Mouse (Mus musculus): ENCODE measurements at regions not wholly inside any gene's neighbourhood (a gene's known extent, or its start where the extent isn't known, plus 50 kb on each side); places are given as distances from the start of the nearest gene placed in this dataset.

GRCm38 (mm10) chr4:9010381-9011128, 771.7 kb upstream of the Car8 start:
- 30% methylated on average over 17 of the region's 17 CpGs for WGBS
- no peak overlapping the region for H3K9ac ChIP-seq (replicated peaks)
- ATAC-seq, result peak; percentile 72

DNA sequence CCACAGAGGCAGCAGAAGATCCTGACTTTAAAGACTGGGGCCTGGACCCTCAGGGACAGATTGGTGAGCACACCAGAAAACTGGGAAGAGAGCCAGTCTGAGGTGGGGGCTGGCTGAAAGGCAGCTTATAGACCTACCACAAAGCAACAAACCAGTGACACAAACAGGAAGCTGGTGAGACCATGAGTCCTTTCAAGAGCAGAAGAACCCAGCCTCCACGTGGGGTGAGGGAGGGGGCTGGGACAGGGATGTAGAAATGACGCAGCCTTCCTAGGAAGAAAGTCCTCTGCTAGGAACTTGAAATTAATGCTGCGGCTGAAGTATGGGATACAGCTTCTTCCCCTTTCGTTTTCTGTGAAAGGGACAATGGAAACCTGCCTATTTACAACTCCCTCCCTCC, 770.8 kb upstream of the Car8 start:
- H3K4me2 ChIP-seq (replicated peaks), result no peak overlapping the region
- 61% methylated on average over 4 of the region's 4 CpGs for WGBS
- peaks cover 38% of the 10 kb centered on the region for H3K4me1 ChIP-seq (replicated peaks)
- no peak for ATAC-seq
- no peaks in the 10 kb centered on the region for H3K9me3 ChIP-seq
- no peaks in the 10 kb centered on the region for H3K36me3 ChIP-seq
- H3K9ac ChIP-seq (replicated peaks), result no peak overlapping the region
- H3K27ac ChIP-seq, result peak overlapping the region; percentile 62
- no peak overlapping the region for H3K4me3 ChIP-seq (replicated peaks)
- H3K27me3 ChIP-seq, result no peaks in the 10 kb centered on the region

More at GRCm38 (mm10) chr4:9010381-9011128, 771.7 kb upstream of the Car8 start:
- H3K9me3 ChIP-seq, result no peaks in the 10 kb centered on the region
- H3K27ac ChIP-seq, result peak overlapping the region; percentile 62
- no peaks in the 10 kb centered on the region for H3K27me3 ChIP-seq
- H3K4me1 ChIP-seq (replicated peaks), result peaks cover 45% of the 10 kb centered on the region
- H3K4me2 ChIP-seq (replicated peaks), result peak overlapping the region; percentile 2; the same call in 1 of the 2 replicates
- no peak overlapping the region for H3K4me3 ChIP-seq (replicated peaks)
- H3K36me3 ChIP-seq, result no peaks in the 10 kb centered on the region

- WGBS, result 15% methylated on average over 8 of the region's 8 CpGs
- Histone ChIP-seq H3K36me3 (no peaks in the 10 kb centered on the region), H3K9ac (replicated peaks) (no peak overlapping the region), H3K27ac (no peak overlapping the region), H3K4me1 (replicated peaks) (peaks cover 20% of the 10 kb centered on the region), H3K9me3 (no peaks in the 10 kb centered on the region), H3K27me3 (no peaks in the 10 kb centered on the region), H3K4me3 (replicated peaks) (no peak overlapping the region), H3K4me2 (replicated peaks) (no peak overlapping the region)
- no peak for ATAC-seq
These were observed 767.2 kb upstream of the Car8 start for GRCm38 (mm10) chr4:9005938-9006626.

DNA sequence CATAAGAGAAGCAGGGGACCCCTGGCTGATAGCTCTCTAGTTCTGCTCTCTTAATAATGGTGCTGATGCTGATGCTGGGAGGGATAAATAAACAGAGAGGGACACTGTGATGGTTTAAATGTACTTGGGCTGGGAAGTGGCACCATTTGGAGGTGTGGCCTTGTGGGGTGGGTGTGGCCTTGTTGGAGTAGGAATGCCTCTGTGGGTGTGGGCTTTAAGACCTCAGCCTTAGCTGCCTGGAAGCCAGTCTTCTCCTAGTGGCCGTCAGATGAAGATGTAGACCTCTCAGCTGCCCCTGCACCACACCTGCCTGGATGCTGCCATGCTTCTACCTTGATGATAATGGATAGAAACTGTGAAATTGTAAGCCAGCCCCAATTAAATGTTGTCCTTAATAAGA, 765.0 kb upstream of the Car8 start:
- ATAC-seq, result no peak
- H3K4me2 ChIP-seq (replicated peaks), result no peak overlapping the region
- H3K36me3 ChIP-seq, result no peaks in the 10 kb centered on the region
- H3K27ac ChIP-seq, result no peak overlapping the region
- H3K9me3 ChIP-seq, result no peaks in the 10 kb centered on the region
- 94% methylated on average over 1 of the region's 1 CpGs for WGBS
- no peaks in the 10 kb centered on the region for H3K27me3 ChIP-seq
- no peak overlapping the region for H3K9ac ChIP-seq (replicated peaks)
- peaks cover 3% of the 10 kb centered on the region for H3K4me1 ChIP-seq (replicated peaks)
- no peak overlapping the region for H3K4me3 ChIP-seq (replicated peaks)

DNA sequence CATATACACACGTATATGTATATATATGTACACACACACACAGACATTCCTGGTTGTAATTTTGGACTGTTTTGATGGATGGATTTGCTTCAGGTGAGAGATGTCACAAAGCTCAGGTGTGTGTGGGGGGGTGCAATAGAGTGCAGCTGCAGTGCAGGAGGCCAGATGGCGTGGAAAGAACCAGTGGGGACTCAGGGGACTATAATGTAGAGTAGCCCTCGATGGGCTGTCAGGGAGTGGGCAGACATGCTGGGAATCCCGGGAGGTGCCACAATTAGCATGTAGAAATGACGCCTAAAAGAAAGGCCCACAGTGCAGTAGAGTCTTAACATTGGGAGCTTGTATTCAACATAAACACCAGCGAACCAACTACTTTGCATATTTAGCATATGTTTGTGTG, 763.5 kb upstream of the Car8 start:
- no peak overlapping the region for H3K4me2 ChIP-seq (replicated peaks)
- H3K4me1 ChIP-seq (replicated peaks), result peaks cover 3% of the 10 kb centered on the region
- no peaks in the 10 kb centered on the region for H3K27me3 ChIP-seq
- 0 out of 2 replicates have a peak, but pooled peaks have one; percentile 58 for ATAC-seq
- H3K9ac ChIP-seq (replicated peaks), result no peak overlapping the region
- no peaks in the 10 kb centered on the region for H3K36me3 ChIP-seq
- no peaks in the 10 kb centered on the region for H3K9me3 ChIP-seq
- H3K27ac ChIP-seq, result no peak overlapping the region
- no peak overlapping the region for H3K4me3 ChIP-seq (replicated peaks)
- WGBS, result 67% methylated on average over 6 of the region's 6 CpGs

GRCm38 (mm10) chr4:8998606-8999005, 759.8 kb upstream of the Car8 start:
- 91% methylated on average over 4 of the region's 4 CpGs for WGBS
- no peaks in the 10 kb centered on the region for H3K36me3 ChIP-seq

GRCm38 (mm10) chr4:8992171-8992570, 753.3 kb upstream of the Car8 start:
- Histone ChIP-seq H3K9ac (replicated peaks) (no peak overlapping the region), H3K27ac (no peak overlapping the region), H3K4me2 (replicated peaks) (no peak overlapping the region), H3K36me3 (no peaks in the 10 kb centered on the region), H3K9me3 (no peaks in the 10 kb centered on the region), H3K4me1 (replicated peaks) (peaks cover 28% of the 10 kb centered on the region), H3K27me3 (no peaks in the 10 kb centered on the region), H3K4me3 (replicated peaks) (no peak overlapping the region)
- 81% methylated on average over 1 of the region's 1 CpGs for WGBS
- no peak for ATAC-seq

More at GRCm38 (mm10) chr4:8998606-8999005, 759.8 kb upstream of the Car8 start:
- Histone ChIP-seq H3K4me1 (replicated peaks) (peaks cover 3% of the 10 kb centered on the region; the same call in 1 of the 2 replicates), H3K9ac (replicated peaks) (no peak overlapping the region), H3K27ac (no peak overlapping the region), H3K4me2 (replicated peaks) (no peak overlapping the region), H3K9me3 (no peaks in the 10 kb centered on the region), H3K4me3 (replicated peaks) (no peak overlapping the region), H3K27me3 (no peaks in the 10 kb centered on the region)
- no peak for ATAC-seq

- no peak for ATAC-seq
- 89% methylated on average over 5 of the region's 5 CpGs for WGBS
- H3K27me3 ChIP-seq, result no peaks in the 10 kb centered on the region
- H3K36me3 ChIP-seq, result no peaks in the 10 kb centered on the region
- H3K4me3 ChIP-seq (replicated peaks), result no peak overlapping the region
- peaks cover 35% of the 10 kb centered on the region for H3K4me1 ChIP-seq (replicated peaks)
- H3K9me3 ChIP-seq, result no peaks in the 10 kb centered on the region
- no peak overlapping the region for H3K4me2 ChIP-seq (replicated peaks)
- no peak overlapping the region for H3K9ac ChIP-seq (replicated peaks)
- H3K27ac ChIP-seq, result no peak overlapping the region
These were observed 751.7 kb upstream of the Car8 start for GRCm38 (mm10) chr4:8990551-8990950.

GRCm38 (mm10) chr4:8989614-8990013, 750.8 kb upstream of the Car8 start:
- Histone ChIP-seq H3K4me1 (replicated peaks) (peaks cover 35% of the 10 kb centered on the region), H3K27ac (no peak overlapping the region), H3K4me2 (replicated peaks) (no peak overlapping the region), H3K9me3 (no peaks in the 10 kb centered on the region), H3K36me3 (no peaks in the 10 kb centered on the region), H3K9ac (replicated peaks) (no peak overlapping the region), H3K4me3 (replicated peaks) (no peak overlapping the region), H3K27me3 (no peaks in the 10 kb centered on the region)
- no peak for ATAC-seq
- WGBS, result 54% methylated on average over 6 of the region's 6 CpGs

DNA sequence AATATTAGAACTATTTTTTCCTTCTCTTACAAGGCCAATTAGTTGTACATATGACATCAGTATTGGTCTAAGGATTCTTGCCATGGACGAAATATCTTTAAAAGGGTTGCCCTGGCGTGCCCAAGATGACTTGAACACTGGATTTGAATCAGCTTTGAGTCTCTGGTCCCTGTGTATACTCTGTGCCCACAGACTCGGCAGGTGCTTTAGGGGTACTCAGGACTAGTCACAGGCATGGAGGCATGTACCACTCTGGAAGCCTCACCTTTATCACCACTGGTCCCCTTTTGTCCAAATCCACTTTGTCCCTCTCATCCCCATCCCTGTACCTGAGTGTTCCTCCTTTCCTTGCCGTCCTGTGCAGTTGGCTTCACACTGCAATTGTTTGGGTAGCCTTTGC, 750.3 kb upstream of the Car8 start:
- Histone ChIP-seq H3K4me3 (replicated peaks) (no peak overlapping the region), H3K27me3 (no peaks in the 10 kb centered on the region), H3K36me3 (no peaks in the 10 kb centered on the region), H3K9me3 (no peaks in the 10 kb centered on the region), H3K27ac (no peak overlapping the region), H3K4me2 (replicated peaks) (no peak overlapping the region), H3K4me1 (replicated peaks) (peaks cover 35% of the 10 kb centered on the region), H3K9ac (replicated peaks) (no peak overlapping the region)
- ATAC-seq, result no peak
- 81% methylated on average over 4 of the region's 4 CpGs for WGBS

- Histone ChIP-seq H3K27me3 (no peaks in the 10 kb centered on the region), H3K4me3 (replicated peaks) (no peak overlapping the region), H3K9ac (replicated peaks) (no peak overlapping the region), H3K4me2 (replicated peaks) (no peak overlapping the region), H3K4me1 (replicated peaks) (peaks cover 35% of the 10 kb centered on the region), H3K27ac (no peak overlapping the region), H3K9me3 (no peaks in the 10 kb centered on the region), H3K36me3 (no peaks in the 10 kb centered on the region)
- 66% methylated on average over 8 of the region's 8 CpGs for WGBS
- ATAC-seq, result no peak
These were observed 749.5 kb upstream of the Car8 start for GRCm38 (mm10) chr4:8988345-8988733.

- H3K36me3 ChIP-seq, result no peaks in the 10 kb centered on the region
- WGBS, result 50% methylated on average over 10 of the region's 10 CpGs
- H3K4me1 ChIP-seq (replicated peaks), result peaks cover 35% of the 10 kb centered on the region
- no peak overlapping the region for H3K4me2 ChIP-seq (replicated peaks)
- no peak overlapping the region for H3K9ac ChIP-seq (replicated peaks)
- no peaks in the 10 kb centered on the region for H3K9me3 ChIP-seq
- no peak overlapping the region for H3K4me3 ChIP-seq (replicated peaks)
- no peak overlapping the region for H3K27ac ChIP-seq
- ATAC-seq, result no peak
- H3K27me3 ChIP-seq, result no peaks in the 10 kb centered on the region
These were observed 748.9 kb upstream of the Car8 start for GRCm38 (mm10) chr4:8987544-8988344.
